Mouse (Mus musculus): ENCODE measurements around the gene Maco1.

DNA sequence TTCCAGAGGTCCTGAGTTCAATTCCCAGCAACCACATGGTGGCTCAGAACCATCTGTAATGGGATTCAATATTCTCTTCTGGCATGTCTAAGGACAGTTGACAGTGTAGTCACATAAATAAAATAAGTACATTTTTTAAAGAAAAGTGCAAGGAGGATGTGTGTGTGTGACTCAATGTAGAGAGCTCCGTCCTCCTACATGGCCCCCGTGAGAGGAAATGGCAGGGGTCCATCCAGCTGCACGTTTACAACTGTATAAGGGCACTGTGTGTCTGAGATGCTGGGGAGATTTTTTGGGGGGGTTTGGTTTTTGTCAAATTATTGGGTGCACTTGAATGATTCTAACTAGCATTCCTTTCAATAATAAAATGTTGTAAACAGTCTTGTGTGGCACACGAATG is 17.7 kb downstream of the Maco1 start:
- no peak for TF ChIP-seq CTCF (IDR thresholded peaks at IDR 0.05; ENCODE audit: extremely low read depth, insufficient read length, insufficient replicate concordance, low read depth, low read length)
- no peak for TF ChIP-seq POLR2A (IDR thresholded peaks at IDR 0.05; ENCODE audit: low read depth, low read length)
